Mouse (Mus musculus) testis, adult 2 months (tissue): ENCODE data around the gene Srxn1.

Experiments
- CTCF ChIP-seq: fragments of 200-500 bp; IDR thresholded peaks from 2 replicates; pipeline ENCODE4 v1.5.1; 2012; ENCODE audit warnings: low read depth, mild to moderate bottlenecking, inconsistent platforms, low read length, moderate library complexity; ENCODE audit not compliant: control insufficient read depth, insufficient read depth, insufficient replicate concordance
- POLR2A ChIP-seq: fragments of 200-500 bp; IDR thresholded peaks from 2 replicates; pipeline ENCODE4 v1.6.1; 2012; ENCODE audit warnings: low read depth, mild to moderate bottlenecking, inconsistent platforms, low read length, moderate library complexity; ENCODE audit not compliant: control insufficient read depth

GRCm38 (mm10) chr2:152082456-152083285 is 22.6 kb upstream of the Srxn1 start:
- no peak for TF ChIP-seq CTCF
- TF ChIP-seq POLR2A = no peak
